Mouse (Mus musculus) left cerebral cortex, adult 18-20 months (tissue): ENCODE measurements around the gene Psma5. TPM values are rescaled to one million over a fixed set of nuclear protein-coding genes. Genes with fewer than 3 reads are reported as not detected.
"Not testable (repeated sequence)": the region's sequence is repeated elsewhere in the genome, so short reads cannot be mapped to it uniquely, and the experiment has no call there.

ENCODE experiments used
- DNase-seq, 2 experiments: peaks; one replicate each; pipeline ENCODE4 v3.0.0; 2021 to 2022; ENCODE audit warnings: low spot score in 2 of 2, mixed read lengths in 1 of 2
- long read RNA-seq, 2 experiments: library from polyadenylated mRNA; stranded (forward); transcript quantifications; one replicate each; pipeline ENCODE4 v2.0.0; 2021
- total RNA-seq, 2 experiments: library from RNA; stranded (reverse); gene quantifications; 2 replicates each; pipeline ENCODE4 v1.2.3; 2021

Psma5 gene
- 10 to 100 TPM; 68.9 to 76.7 TPM for total RNA-seq
- long read RNA-seq, experiment 1, transcript Psma5-201 (9 exons, 1,239 nt), result major isoform, 125 of 134 reads
- long read RNA-seq, experiment 1, partial matches to known transcripts, result 1 of 134 reads
- long read RNA-seq, experiment 1, other reads (novel, unspliced or antisense), result 8 of 134 reads
- long read RNA-seq, experiment 2, transcript Psma5-201 (9 exons, 1,239 nt), result major isoform, 104 of 118 reads
- long read RNA-seq, experiment 2, partial matches to known transcripts, result 6 of 118 reads
- long read RNA-seq, experiment 2, other reads (novel, unspliced or antisense), result 8 of 118 reads

DNA sequence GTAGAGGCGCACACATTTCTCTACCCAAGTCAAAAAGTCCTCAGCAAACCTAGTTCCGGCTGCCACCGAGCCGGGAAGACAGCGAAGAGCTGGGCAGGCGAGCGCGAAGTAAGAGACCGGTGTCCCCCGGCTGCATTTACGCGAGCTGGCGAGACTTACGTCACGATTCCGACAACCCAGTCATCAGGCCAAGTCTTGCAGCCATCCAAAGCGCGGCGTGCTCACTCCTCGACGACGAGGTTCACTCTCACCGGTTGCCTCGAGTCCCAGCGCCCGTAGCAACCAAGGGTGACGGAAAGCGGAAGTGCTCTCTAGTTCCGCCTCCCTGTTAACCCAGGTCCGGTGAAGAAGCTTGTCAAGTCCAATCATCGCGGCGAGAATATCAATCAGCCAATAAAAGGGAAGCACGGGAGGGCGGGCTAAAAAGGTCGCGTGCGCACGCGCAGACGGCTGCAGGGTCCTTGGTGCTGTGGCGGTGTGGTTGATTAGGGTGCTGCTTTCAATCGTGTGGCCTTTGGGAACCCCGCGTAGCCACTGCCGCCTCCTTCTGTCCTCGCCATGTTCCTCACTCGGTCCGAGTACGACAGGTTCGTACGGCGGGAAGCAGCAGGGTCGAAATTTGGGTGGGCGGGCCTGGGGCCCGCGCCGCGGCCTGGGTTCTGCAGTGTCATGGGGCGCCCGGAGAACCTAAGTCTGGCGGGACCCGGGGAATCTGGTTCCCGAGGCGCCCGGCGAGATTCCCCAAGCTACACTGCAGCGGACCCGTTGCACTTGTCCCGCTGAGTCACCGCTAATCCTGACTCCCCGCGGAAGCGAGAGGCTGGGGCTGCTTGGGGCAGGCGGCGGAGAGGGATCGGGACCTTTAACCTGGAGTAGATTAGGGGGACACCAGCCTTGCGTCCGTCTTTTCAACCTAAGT is at the start of gene Psma5:
Gene Psma5, plus strand, starts transcription at position 208 of the 919 bp plus-strand sequence.
- DNase-seq, result peak; percentile 88 to 96

DNA sequence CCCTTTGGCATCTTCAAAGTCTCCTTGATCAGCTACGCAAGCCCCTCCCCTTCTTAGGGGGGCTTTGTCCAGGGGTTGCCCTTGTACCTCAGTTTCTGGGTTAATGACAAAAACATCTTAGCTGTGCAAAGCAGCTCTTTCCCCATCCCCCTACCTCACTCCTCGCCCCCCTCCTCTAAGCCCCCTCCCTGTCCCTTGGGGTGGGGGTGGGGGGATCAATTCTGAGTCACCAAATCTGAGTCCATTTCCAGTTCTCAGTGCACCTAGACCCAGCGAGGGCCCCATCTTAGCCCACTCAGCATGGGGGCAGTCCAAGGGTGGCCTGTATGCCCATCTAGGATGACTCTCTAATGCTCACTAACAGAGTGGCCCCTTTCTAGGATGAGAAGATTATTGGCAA is 47.7 kb upstream of the Psma5 start:
- DNase-seq, result no peak

DNA sequence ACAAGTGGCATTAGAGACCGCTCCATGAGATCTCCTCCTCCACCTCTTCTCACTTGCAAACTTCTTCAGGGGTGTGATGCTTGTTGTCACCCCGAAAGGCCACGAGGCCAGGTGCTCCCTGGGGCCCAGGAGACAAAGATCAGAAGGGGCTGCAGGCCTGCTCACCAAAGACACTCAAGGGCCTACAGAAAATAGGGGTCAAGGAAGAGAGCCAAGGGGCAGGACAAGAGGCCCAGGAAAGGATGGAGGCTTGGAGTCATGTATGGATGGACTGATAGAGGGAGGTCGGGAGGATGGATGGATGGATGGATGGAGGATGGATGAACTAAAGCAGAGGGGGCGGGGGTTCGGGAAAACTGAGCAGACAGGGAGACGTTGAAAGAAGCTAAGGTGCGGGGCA is 47.2 kb upstream of the Psma5 start:
- no peak for DNase-seq

DNA sequence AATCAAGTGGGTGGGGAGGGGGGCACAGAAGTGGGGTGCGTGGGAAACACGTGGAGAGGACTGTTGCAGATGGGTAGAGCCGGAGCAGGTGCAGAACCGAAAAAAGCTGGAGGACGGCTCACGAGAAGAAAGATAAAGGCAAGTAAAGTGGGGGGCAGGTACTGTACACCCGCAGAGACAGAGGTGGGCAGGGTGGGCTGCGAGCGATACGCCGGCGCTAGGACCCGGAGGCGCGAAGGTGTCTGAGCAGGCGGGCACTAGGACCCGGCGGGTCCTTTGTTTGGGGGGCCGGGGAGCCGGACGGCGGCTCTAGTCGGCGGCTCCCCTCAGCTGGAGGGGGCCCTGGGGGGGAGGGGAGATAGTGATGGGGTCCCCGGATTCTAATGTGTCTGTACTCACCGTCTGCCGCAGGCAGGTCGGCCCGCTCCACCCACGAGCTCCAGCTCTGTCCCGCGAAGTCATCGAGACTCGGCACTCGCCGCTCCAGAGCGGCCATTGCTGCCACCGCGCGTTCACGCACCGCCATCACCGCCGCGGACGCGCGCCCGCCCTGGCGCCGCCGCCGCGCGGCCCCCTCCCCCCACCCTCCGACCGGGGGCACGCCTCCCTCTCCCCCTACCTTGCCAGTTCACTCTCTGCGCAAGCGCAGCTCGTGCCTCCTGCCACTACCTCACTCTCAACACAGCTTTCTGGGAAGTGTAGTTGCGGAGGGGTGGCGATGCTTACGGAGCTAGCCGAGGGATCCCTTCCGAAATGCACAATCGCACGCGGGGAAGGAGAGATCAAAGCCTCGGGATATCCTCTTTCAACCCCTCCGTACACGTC is 46.6 kb upstream of the Psma5 start:
- peak; percentile 92 to 95 for DNase-seq

DNA sequence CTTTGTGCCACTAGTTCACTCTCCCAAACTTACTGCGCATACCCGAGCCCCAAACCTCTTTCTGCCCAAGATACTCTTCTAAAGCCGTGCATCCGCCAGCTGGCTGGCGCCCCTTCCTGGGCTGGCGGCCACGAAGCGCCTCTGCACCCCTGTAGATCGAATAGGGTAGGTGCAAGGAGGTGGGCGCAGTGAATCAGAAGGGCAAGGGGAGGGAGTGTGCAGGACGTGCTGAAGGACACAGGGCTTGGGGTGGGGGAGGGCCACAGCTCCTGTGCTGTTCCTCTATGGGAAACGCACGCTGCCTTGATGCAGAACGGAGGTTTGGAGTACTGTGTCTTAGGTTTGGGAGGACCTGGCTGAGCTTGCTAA is 46.0 kb upstream of the Psma5 start, which contains the start of gene Atxn7l2:
Gene Atxn7l2, minus strand, starts transcription at position 164 of the 369 bp plus-strand sequence.
- DNase-seq, result peak; percentile 69 to 80

DNA sequence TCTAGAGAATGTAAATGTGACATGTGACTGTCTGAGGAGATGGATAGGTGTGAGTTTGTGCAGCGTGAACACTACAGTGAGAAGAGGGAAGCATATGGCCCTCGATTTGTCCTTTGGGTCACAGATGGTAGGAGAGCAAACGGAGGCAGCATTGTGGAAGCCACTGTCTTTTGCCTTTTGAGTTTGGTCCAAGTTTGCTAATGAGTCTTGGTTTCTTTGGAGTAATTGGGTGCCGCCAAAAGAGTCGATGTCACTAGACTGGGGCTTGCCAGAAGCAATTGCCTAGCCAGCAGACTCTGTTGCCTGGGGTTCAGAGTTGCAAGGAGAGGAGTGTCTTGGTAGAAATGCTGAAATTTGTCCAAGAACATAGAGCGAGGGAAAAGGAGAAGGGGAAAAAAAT is 44.9 kb upstream of the Psma5 start:
- DNase-seq, result no peak

DNA sequence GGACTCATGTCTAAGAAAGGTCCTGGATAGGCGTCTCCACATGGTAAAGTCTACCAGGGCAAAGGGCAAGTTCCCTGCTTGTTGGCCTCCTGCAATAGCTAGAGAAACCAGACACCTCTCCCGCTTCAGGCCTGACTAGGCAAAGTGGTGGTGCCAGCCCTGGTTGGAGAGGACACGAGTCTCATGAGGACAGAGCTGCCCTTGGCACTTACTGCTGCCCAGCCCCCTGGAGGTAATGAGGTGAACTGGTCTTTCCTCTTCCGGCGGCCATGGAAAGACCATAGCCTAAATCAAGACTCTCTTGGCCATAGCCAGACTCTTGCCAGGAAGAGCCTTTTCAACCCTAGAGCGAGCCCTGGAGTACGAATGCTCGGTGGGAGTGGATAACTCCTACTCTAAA is 44.3 kb upstream of the Psma5 start:
- no peak for DNase-seq

DNA sequence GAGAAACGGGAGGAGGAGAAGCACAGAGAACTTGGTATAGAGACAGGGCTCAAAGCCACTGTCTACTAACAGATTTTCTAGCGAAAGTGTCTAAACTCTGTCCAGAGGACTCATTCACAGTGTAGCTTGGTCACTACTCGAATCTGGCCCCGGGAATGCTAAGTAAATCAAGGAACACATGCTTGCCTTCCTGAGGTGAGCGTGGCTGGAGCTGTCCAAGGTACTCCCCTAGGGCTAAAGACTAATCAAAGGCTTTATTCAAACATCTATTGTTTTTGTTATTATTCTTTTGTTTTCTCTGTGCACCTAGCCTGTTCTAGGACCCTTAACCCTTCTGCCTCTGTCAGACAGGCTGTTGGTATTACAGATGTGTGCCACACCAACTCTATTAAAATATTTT is 42.0 kb upstream of the Psma5 start:
- no peak for DNase-seq

DNA sequence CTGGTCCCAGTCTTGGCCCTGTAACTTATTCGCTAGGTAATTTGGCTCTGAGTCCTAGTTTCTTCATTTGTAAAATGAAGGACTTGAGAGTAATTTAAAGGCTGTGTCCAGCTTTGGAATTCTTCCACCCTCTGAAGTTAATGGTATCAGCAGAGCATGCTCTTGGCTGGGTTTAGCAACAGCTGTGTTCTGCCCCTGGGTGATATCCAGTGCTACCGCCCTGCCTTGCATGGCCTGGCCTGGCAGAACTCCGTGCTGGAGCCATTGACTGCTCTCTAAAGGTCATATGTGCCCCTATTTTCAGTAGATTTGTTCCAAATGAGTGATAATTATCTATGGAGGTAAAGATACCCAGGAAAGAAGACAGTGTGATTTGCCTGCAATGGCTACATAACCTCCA is 36.1 kb upstream of the Psma5 start:
- no peak for DNase-seq

DNA sequence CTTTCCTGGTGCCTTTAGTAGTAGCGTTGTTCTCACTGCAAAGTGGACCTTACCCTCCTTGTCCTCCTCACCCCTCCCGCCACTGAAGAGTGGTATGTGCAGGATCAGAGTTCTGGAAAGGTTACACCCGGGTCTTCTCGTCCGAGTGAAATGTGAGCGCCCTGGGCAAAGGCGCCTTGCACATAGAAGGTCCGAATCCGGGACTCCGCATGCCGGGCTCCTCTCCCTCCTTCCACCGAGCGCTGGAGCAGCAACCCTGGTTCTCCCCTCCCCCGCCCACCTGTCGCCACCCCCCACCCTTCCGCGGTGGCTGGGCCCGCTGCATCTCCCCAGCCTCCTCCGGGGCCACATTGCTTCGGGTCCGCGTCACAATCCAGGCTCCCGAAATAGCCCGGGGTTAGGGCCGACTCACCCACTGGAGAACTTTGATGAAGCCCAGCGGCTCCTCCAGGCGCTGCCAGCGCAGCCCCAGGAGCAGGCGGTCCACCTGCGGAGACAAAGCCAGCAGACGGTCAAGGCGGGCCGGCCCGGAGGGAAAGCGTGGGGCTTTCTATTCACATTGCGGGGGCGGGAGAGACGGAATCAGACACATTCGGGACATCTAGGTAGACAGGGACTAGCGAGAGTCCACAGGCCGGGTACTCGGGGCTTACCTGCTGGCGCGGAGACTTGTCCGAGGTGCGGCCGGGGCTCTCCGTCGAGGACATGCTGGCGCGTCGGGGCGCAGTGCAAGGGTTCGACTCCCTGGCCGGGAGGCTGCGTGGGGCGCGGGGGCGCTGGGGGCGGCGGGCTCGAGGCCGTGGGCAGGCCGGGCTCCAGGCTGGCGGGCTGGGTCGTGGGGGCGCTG is 30.8 kb upstream of the Psma5 start:
- DNase-seq, result no peak

DNA sequence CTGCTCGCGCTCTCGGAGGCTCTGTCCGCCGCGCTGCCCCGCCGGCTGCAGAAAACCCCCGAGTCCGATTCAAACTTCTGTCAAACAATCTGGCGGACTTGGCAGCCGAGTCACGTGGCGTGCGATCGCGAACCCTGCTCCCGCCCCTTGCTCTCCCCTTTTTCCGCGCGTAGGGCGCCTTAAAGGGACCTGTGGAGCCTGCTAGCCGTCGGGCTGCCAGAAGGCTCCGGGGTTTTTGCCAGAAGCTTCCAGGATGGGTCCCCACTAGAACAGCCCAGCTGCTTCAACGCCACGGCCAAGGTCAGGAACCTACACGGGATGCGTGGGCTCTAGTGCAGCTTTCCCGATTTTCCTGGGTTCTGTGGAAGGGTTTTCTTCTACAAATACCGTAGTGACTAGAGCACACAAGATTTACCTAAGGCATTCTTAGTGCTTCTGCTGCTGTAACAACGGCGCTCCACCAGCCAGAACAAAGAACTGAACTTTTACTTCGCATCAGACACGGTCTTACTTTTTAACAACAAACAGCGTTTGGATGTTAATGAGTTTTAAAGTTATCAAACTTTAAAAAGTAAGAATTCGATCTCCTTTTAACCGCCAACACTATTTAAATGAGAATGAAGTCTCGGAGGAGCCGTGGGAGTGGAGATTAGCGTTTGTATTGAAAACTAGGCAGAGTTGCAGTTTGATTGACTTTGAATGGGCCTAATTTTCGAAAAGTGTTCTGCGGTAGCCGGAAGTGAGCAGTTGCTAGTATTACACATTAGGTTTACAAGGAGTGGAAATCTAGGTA is 30.0 kb upstream of the Psma5 start, which contains the start of gene Sypl2:
Gene Sypl2, minus strand, starts transcription at position 91 of the 793 bp plus-strand sequence.
- no peak for DNase-seq

DNA sequence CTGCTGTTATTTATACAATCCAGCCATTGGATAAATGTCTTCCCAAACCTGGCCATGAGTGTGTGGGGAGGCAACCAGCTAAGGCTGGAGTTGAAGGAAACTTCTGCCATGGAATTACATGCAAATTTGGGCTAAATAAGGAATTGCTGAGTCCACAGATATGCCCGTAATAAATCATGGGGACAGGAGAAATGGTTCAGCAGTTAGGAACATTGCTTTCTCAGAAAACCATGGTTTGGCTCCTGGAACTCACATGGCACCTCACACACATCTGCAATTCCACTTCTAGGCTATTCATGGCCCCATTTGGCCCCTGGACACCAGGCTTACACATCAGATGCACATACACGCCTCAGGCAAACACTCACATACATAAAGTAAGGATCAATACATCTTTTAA is 29.2 kb upstream of the Psma5 start:
- no peak for DNase-seq

DNA sequence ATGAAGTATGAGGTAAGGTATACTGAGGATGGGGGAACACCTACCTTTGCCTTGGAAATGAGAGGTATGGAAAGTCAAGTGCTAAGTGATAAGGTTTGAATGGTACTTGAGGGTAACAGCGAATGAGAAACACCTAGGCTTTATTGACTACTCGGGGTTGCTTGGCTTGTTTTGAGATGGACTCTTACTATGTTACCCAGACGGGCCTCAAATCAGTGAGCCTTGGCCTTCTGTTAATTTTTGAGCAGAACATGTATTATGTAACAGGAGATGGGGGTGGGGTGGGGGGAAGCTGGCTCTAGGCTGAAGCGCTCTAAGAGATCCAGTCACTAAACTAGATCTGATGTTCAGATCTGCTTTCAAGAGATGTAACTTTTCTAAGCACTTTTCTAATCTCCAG is 25.1 kb upstream of the Psma5 start:
- DNase-seq, result no peak

DNA sequence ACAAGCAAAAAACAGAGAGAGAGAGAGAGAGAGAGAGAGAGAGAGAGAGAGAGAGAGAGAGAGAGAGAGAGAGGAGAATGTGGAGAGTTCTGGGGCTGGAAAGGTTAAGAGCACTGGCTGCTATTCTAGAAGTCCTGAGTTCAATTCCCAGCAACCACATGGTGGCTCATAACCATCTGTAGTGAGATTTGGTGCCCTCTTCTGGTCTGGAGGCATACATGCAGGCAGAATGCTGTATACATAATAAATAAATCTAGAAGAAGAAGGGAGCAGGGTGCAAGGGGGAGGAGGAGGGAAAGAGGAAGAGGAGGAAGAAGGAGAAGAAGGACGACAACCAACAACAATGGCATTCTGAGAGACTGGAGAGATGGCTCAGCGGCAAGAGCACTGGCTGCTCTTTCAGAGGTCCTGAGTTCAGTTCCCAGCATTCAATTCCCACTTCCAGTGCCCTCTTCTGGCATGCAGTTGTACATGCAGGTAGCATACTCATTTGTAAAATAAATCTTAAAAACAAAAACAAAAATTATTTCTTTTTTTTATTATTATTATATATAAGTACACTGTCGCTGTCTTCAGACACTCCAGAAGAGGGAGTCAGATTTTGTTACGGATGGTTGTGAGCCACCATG is 19.1 kb upstream of the Psma5 start:
- not testable (repeated sequence) for DNase-seq

DNA sequence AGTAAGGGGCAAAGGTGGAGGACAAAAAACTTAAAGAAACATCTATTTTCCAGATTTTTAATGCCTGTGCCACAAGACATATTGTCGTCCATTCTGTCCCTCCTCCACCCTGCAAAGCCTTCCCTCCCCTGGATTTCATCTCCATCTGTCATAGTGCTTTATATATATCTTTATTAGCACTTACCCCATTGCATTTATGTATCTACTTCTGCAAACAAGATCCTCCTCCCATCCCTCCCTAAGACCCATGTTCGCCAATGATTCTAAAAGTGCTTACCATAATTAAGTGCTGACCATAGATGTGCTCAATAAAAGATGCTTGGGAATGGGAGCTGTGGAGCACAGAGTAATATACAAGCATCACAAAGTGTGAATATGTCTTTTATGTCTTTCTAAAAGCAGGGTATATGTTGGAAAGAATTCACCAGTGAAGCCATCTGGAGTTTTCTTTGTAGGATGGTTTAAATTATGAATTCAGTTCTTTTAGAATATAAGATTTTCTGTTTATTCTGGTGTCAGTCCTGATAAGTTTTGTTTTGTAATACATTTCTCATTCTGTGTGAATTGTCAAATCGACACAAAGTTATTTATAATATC is 15.4 kb upstream of the Psma5 start:
- no peak for DNase-seq

DNA sequence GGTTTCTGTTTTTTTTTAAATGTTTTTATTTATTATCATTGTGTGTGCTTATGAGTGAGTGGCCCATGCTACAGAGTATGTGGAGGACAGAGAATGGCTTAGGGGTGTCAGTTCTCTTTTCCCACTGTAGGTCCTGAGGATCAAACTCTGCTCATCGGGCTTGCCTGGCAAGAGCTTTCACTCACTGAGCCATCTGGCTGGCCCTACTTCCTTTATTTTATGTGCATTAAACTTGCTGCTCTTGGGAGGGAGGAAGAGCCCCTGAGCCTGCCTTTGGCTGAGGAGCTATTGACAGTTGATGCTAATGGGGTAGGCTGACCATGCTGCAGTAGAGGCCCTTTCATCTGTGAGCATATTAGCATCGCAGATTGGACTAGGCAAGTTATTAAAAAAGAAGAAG is 9.9 kb upstream of the Psma5 start:
- DNase-seq, result no peak

DNA sequence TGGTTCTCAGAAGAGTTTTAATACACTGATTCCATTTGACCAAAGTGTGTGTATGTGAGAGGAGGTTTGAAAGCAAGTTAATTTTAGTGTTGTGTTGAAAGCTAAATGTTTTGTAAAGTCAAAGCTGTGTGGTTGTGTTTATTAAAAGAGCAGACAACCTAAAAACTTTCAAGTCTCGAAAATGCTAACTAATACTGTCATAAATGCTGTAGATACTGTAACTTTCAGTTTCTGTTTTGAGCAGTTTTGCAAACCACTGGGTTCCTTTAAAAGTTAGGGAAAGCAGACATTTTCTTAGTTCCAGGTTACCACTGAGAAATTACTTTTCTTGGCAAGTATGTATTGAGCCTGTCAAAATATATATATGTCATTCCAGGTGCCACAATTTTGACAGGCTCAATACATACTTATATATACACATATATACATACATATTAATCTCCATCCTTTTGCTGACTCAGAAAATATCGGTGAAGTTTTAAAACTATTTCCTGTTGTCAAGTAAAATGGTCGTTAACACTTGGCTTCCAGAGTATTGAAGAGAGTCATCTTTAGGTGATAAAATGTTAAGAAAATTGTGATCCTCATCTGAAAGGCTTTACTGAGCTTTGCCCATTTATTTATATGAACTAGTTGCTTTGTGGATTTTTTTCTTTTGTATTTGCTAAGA is 1.2 kb downstream of the Psma5 start:
- no peak for DNase-seq

DNA sequence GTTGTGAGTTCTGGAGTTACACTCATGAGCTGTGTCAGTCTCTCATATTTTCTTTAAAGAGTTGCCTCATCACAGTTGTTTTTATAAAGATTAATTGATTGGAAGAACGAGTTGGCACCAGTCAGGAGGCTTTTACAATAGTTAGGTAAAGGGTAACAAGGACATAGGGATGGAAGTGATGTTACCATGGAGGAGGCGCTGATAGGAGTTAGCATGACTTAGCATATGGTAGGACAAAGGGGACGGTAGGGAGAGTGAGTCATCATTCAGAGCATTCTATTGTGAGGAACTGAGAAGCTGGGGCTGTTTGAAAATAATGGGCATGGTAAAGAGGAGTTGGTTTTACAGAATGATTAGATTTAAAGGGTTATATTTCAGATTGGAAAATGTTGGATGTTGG is 2.6 kb downstream of the Psma5 start:
- no peak for DNase-seq
